Mouse (Mus musculus) CD4-positive helper T cell, adult 2 months (primary cell): ENCODE measurements around the gene Olfr545.
"Not testable (repeated sequence)": the region's sequence is repeated elsewhere in the genome, so short reads cannot be mapped to it uniquely, and the experiment has no call there.

Experiments used
- DNase-seq: peaks from one replicate; pipeline ENCODE4 v3.0.0-alpha.2; 2012; ENCODE audit warnings: low read depth, missing footprints, low spot score

The Olfr545 gene

DNA sequence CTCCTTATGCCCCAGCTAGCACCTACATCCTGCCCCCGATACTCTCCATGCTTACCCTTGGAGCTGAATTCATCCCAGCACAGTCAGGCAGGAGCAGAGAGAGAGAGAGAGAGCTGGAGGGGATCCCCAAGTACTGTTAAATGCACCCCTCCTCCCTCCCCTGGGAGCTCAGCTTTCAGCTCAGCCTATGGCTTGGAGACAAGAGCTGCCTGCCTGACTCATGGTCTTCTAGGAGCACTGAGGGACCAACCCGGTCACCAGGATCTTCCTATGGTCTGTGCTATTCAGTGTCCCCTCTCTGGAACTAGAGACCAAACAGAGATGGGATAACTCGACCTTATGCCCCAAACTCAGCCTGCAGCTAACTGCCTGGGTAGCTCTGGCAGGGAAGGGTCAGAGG lies at the start of gene Olfr545:
Gene Olfr545, minus strand, starts transcription at position 101 of the 400 bp plus-strand sequence.
- no peak for DNase-seq

DNA sequence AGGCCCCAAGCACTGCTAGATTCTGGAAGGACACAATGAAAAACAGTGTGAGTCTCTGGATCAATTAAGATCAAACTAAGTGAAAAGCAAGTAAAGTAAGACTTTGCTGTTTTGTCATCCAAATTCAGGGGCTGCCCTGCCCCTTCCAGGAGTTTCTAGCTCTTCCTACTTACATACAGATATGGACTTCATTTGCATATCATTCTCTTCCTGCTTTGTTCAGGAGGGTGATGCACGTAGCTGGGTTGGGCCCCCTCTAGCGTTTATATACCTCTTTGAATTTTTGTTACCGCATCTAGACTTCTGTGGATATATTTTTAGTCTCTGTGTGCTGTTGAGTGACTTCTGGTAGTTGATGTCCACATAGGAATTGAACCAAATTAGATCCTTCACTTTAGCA lies 41.9 kb upstream of the Olfr545 start:
- no peak for DNase-seq

DNA sequence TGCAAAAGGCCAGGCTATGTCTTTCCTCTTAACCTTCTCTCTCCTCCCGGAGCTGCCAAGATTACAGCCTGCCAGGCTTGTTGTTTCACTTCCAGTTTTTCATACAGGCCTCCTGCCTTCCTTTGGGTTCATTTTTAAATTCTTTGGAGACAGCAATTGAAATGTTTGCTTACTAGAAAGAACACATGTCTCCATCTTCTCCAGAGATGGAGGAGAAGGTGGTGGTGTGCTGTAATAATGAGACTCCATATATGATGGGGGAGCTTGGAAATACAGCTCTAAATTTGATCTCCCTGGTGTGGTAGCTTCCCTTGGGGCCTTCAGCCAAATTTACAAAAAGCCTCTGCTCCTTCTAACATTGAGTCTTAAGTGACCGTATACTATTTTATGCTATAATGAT lies 41.2 kb upstream of the Olfr545 start, which contains the start of gene Olfr548-ps1:
Gene Olfr548-ps1, plus strand, starts transcription at position 301 of the 400 bp plus-strand sequence.
- no peak for DNase-seq

DNA sequence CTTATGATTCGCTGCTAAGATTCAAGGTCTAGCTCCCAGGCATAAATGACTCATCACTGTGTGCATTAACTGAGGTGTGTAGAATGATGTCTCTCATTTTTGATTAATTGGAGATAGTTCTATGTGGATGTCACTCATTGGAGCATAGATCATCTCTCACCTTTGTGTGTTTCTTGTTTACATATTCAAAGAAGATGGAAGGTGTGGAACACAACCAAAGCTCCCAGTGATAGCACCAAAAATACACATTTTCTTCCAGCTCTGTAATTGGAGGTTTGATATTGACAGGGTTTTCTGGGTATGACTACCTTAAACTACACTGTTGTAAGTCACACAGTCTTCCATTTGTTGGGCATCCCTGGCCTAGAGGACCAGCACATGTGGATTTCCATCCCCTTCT lies 35.1 kb upstream of the Olfr545 start, which contains the start of gene Olfr547:
Gene Olfr547, plus strand, starts transcription at position 301 of the 400 bp plus-strand sequence.
- no peak for DNase-seq

DNA sequence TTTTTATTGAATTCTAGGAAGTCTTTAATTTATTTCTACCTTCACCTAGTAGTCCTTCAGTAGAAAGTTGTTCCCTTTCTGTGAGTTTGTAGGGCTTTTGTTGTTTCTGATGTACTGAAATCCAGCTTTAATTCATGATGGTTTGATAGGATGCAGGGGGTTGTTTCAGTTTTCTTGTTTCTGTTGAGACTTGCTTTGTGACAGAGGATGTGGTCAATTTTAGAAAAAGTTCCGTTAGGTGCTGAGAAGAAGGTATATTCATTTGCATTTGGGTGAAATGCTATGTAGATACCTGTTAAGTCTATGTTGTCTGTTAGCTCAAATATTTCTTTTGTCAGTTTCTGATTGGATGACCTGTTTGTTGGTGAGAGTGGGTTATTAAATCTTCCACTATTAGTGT lies 29.7 kb upstream of the Olfr545 start:
- peak; percentile 52 for DNase-seq

DNA sequence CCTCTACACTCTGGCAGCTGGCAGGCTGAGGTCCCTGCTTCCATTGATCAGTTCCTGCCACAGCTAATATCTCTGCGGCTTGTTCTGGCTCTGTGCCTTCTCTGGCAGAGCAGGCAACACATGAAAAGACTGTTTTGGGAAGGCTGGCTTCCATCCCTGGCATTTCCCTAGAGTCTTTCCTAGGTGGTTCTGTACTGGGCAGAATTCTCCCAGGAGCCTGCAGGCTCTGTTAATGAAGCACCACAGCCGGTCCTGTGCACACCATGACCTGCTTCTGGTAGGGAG lies 17.6 kb upstream of the Olfr545 start:
- no peak for DNase-seq

DNA sequence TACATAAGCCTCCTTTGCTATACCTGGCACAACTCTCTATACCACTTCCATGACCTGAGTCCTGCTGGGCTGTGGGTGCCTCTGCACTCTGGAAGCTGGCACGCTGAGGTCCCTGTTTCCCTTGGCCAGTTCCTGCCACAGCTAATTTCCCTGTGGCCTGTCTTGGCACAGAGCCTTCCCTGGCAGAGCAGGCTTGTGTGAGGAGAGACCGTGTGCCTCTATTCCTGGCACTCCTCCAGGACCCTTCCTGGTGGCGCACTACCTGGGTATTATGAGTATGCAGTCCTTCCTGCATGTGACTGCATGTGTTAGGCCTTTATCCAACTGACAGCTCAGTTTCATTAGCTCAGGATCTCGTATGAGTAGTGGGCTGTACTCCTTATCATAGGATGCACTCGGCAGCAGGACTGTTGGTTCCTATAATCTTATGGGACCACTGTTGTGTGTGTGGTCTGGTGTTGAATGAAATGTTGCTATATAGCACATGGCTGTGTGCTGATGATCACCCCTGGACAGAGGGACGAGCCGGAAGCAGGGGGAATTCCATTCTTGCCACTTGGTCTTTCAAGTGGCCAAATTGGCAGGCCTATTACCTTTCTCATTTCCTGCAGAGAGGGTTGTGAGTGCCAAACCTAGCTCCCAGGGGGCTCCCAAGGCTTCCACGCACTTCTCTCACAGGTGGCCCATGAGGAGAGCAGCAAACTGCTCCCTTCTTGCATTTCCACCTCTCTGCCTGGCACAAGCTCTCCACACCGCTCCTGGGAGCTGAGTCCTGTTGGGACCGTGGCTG lies 17.1 kb upstream of the Olfr545 start:
- no peak for DNase-seq

DNA sequence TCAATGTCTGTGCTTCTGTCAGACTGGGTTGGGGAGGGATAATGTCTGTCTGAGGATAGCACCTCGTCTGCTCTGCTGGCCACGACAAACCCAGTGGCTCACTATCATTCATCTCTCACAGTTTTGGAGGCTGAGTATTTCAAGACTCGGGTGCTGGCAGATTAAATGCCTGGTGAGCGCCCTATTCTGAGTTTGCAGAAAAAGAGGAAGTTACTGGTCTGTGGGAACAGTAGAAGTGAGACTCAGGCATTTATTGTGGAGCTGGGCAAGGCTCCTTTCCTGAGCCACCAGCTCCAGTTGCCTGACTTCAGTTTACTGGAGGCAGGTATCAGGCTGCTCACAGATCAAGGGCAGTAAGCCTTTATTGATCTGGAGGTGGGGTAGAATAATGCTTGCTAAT lies 14.8 kb upstream of the Olfr545 start:
- no peak for DNase-seq

DNA sequence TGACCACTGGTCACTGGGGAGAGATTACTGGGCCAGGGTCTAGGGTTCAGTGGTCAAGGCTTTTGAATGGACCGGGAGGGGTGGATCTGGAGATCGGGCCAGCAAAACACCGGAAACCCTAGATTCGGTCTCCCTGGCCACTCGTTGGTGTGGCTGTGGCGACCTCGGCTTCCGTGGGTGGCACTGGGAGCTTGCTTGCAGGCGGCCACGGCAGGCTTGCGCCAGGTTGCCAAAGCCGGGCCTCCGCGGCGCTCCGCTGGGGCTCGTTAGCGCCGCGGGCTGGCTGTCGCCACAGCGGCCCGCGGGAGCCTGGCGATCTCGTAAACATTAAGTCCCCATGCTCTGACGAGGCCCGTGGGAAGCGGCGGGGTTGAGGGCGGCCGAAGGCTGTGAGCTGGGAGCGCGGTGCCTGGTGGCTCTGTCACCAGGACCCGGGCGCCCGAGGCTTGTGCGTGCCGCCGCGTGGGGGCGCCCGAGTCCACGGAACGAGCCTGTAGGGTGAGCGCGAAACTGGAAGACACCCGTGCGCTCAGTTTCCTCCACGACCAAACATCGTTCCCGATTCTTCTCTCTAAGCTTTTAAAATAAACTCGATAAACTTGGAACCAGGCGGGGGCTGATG lies 13.6 kb upstream of the Olfr545 start:
- peak; percentile 79 for DNase-seq

DNA sequence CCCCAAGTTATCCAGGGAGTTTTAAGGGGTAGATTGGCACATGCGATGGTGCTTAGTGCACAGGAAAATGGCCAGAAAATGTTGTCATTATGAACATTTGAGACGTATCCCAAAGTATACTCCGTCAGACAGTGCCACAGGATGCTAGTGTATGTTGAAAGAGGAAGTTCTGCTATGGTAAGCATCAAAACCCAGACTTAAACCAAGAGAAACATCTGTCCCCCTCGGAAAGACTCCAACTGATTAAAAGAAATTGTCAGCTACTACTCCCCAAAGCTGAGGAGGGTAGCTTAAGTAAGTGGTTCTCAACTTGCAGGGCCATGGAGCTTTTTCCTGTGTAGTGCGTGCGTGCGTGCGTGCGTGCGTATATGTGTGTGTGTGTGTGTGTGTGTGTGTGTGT lies 12.6 kb upstream of the Olfr545 start:
- no peak for DNase-seq

DNA sequence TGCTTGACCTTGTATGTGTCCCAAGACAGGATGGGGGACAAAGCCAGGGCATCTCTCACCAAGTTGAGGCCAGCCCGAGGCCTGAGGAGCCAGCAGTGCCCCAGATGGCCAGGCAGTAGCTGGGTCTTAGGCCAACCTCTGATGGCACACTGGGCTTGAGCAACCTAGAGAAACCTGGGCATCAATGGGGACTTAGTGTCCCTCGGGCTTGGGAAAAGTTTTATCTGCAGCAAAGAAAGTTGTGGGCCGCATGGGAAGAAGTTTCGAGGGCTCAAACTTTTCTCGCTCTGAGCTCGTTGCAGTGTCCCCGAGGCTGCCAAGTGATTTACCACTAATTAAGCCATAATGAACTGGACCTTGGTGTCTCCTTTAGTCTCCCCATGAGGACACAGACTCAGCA lies 10.4 kb upstream of the Olfr545 start:
- DNase-seq = no peak

DNA sequence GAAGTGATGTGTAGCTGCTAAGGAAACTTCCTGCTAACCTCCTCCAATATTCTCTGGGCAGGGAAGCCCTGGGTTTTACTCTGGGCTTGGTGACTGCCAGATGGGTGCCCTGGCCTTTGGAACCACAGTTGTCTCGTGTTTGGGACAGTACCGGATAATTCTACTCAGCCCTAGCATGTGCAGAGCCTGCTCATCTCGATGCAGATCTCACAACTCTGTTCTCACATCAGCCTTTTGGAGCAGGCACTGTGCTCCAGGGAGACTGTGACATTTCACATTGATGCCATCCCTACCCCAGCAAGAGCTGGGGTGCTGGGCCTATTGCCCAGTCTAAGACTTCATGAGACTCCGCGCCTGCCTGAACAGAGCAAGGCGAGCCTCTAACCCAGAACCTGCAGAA lies 9.3 kb upstream of the Olfr545 start:
- DNase-seq = no peak

DNA sequence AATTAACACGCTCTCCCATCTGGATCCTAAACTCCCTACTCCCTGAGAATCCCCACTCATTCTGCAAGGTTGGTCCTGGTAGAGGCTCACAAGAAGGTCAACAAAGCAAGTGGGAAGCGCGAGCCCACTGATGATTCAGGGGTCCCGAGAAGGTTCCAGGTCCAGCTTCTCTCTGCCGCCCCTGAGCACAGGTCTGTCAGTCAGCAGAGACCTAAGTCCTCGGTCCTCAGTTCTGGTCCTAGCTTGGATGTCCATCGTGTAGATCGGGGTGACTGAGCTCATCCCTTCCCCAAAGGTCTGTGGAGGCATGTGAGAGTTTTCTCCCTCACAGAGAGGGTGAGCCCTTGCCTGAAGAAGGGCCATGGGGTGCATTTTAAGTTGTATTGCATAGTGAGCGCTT lies 8.7 kb upstream of the Olfr545 start:
- no peak for DNase-seq

DNA sequence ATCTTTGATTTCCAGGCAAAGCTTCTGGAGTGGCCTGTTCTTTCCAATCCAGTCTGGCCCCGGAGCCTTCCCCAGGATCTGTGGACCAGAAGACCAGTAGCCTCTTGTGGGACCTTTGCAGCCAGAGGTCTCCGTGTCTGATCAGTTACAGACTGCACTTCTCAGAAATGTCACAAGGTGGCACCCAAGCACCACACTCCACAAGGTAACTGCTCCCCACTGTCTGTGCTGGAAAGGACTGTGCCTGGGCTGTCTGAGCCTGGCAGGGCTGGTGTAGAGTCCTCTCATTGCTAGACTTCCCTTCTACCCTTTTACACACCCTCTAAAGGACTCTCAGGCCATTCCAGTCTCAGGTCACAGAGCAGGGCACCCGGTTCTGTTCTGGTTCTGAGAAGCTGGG lies 7.5 kb upstream of the Olfr545 start:
- peak; percentile 66 for DNase-seq

DNA sequence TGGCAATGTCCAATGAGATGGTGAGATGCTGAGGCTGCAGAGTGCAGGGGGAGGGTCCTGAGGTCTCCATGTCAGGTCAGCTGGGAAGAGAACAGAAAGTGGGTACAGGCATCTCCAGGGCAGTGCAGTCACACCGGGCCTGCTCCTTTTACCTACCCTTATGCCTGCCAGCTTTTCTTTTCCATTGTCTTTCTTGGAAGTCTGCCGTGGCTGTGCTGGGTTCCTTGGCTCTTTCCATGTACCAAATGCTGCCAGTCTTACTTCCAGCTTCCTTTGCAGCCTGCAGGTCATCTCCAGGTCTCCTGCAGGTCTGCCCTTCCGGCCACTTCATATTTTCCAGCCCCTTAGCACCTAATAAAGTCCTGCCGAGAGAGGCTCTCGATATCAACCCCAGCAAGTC lies 2.6 kb upstream of the Olfr545 start:
- no peak for DNase-seq

DNA sequence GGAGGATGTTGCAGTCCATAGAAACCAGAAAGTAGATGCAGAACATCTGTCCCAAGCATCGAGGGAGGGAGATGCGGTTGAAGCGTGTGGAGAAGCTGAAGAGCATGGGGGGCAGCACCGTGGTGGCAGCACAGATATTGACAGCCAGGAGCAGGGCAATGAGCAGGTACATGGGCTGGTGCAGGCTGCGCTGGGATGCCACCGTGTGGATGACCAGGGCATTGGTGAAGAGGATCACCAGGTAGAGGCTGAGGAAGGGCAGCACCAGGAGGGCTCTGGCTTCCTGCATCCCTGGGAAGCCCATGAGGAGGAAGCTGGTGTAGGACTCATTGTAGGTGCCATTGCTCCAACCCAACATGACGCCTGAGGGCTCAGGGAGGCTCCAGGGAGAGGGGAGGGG lies 5.0 kb downstream of the Olfr545 start:
- DNase-seq = not testable (repeated sequence)

DNA sequence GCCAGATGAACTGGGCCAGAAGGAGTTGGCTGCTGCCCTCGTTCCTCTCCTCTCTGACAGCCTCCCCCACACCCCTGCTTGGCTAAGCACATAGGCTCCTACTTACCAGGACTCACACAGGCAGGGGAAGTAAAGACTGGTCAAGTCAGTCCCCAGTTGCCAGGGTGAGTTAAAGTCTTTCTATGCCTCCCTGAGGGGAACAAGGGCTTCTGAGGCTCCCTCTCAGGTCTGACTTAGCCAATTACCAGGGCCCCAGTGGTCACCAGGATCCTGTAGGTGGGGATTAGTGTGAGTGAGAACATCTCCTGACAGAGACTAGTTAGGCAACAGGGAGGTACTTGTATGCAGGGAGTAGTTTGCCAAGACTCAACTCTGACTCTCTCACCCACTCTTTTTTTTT lies 11.2 kb downstream of the Olfr545 start, which contains the start of gene Olfr544:
Gene Olfr544, minus strand, starts transcription at position 153 of the 400 bp plus-strand sequence.
- DNase-seq = no peak

DNA sequence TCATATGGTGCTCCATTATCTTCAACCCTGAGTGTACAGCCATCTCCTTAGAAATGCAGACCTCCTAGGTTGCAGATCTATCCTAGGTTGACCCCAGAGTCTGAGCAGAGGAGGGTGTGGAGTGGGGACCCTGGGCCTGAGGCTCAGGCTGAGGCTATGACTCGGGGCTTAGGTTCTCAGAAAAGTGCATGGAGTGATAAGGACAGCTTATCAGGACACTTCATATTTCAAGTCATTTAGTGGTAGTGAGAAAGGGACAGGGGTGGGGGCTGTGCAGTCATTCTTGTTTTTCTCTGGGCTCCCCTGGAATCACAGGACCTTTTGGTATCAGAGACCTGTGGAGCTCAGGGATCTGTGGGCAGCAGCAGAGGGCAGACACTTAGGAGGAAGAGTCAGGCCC lies 13.3 kb downstream of the Olfr545 start:
- DNase-seq = no peak

DNA sequence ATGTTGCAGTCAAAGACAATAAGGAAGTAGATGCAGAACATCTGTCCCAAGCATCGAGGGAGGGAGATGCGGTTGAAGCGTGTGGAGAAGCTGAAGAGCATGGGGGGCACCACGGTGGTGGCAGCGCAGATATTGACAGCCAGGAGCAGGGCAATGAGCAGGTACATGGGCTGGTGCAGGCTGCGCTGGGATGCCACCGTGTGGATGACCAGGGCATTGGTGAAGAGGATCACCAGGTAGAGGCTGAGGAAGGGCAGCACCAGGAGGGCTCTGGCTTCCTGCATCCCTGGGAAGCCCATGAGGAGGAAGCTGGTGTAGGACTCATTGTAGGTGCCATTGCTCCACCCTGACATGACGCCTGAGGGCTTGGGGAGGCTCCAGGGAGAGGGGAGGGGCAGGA lies 14.6 kb downstream of the Olfr545 start:
- DNase-seq = not testable (repeated sequence)

DNA sequence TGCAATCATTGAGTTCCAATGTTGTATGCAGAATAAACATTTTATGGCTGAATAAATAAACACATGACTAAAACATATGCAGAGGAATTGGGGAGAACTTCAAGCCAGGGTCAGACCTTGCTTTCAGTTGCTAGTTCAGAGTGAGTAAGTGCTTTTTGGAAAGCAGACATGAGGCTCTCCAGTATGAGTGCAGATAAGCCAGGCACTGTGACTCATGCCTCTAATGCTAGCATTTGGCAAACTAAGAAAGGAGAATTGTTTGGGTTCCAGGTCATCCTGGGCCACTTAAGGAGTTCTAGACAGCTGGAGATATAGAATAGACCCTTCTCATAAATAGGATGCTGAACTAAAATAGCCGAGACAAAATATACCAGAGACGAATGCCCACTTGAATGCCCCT lies 15.7 kb downstream of the Olfr545 start:
- no peak for DNase-seq

DNA sequence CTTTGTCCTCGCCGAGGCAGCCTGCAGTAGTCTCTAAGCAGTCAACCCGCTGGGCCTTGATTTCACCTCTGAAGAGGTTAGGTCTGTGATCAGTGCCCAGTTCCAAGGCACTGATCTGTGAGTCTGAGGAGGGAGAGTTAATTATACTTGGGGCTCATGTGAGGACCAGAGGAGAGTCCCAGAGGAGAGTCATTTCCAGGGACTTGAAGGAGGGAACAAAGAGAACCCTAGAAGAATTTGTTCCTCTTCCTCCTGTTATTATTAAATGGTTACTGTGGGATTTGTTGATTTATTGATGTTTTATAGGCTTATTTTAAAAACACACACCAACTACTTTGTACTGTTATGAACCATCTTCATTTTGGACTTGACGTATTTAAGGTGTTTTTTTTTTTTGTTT lies 17.8 kb downstream of the Olfr545 start, which contains the start of gene Olfr543:
Gene Olfr543, minus strand, starts transcription at position 101 of the 400 bp plus-strand sequence.
- DNase-seq = no peak

DNA sequence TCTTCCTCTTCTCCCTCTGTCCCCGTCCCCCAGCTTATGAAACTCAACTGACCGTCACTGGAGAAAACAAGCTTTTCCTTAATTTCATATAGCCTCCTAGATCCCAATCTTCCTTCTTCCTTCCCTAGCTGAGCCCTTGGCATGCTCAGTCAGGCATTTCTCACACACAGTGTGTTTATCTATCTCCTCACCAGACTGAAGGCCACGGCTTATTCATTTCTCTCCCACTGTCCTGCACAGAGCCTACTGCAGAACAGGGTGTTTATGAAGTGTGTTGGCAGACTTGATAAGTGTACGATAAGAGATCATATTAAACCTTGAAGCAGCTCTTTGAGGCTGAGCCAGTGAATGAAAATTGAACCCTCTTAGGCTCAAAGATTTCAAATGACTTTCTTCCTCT lies 18.6 kb downstream of the Olfr545 start:
- no peak for DNase-seq

DNA sequence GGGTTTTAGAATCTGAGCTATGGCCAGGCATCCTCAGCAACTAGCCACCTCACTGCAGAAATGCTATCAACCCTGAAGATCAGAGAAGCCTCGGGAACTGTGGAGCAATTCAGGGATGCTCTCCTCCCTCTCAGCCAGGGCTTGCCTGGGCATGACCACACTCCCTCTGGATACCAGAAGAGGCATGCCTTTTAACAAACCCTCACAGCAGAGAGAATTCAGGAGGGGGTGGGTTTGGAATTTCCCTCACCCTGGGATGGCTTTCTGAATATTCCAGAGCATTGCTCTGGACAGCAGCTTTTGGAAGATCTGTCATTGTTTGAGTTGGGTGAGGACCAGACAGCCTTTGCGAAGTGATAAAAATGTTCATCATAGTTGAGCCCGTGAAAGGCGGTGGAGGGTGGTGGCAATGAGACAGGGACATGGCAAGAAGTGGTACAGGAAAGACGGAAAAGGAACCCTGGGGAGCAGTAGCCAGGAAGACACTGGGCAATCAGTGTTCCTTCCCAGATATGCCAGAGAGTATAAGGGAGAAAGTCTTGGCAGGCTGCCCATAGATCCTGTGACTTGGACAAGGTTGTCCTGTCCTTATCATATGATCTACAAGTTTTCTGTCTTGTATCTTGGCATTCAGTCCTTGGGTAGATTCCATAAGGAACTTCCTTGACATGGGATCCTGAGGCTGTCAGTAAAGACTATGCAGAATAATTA lies 19.9 kb downstream of the Olfr545 start:
- no peak for DNase-seq
